In the genomic region with DNA sequence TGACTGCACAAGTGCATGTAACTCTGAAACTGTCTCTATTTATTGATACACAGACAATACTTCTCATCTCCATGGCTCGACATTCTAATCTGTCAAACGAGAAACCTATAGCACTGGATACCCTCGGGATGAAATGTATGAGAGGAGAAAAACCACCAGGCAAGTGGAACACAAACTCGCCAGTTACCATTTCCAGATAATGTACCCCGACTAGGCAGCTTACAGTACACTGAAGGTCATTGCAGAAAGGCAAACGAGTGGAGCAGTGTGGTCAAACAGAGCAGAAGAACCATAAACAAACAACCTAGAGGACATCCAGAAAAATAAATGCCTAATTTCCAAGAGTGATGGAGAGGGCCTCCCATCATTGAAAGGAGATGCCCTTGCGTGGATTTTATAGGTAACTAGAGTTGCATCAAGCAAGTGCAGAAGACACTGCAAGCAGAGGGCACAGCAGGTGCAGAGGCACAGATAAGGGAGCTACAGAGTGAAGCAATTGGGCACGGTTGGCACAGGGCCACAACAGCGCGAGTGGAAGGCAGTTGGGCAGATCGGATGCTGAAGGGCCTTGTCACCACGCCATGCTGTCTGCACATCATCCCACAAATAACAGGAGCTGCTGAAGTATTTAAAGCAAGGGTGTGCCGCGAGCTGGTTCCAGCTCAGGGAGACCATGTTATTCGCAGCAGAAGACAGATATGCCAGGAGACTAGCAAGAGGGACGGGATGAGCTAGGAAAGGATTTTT, we compare ENCODE assay signal across 10 mouse cellular contexts.
DNase-seq lines count a peak whose midpoint lies in the region; ATAC-seq and TF ChIP-seq lines count a peak whose summit lies in the region.
"Had no signal": no experiment of that assay in that cellular context is flagged by ENCODE, and none has a peak within 500 bp of the region (broad histone marks: within the 10 kb centered on the region; RNA-seq: fewer than 3 reads in every experiment).

No protein-coding gene starts in this region.

- CTCF ChIA-PET in Patski (lab: Charles Lee) = interaction anchor here (0.7 to 2.4 kb wide), 7 partner anchors 14 to 45 kb away, joined by 3 to 8 read pairs (median 3); no protein-coding TSS in a partner anchor

- DNase-seq in heart, adult 18-20 months = peak; percentile 40 to 46
- no peak for DNase-seq in Patski (ENCODE audit: low read depth, low spot score)
- DNase-seq in heart, postnatal 10 days = peak; percentile 82 to 83
- no peak for DNase-seq in urinary bladder, adult 2 months (ENCODE audit: low spot score)

- ATAC-seq in heart, embryonic 11.5 days (replicated peaks; ENCODE audit: insufficient number of reproducible peaks, low FRiP score, low TSS enrichment) = no peak; the same call in 1 of the 2 replicates
- peak; percentile 44 for ATAC-seq in Patski
- peak; percentile 89 for ATAC-seq in erythroid progenitor cell, adult 5-6 weeks (replicated peaks; ENCODE audit: low FRiP score, poor library complexity, severe bottlenecking)
- no peak for ATAC-seq in activated CD4-positive, CD25-positive, alpha-beta regulatory T cell, adult 4 months

- TF ChIP-seq CTCF in Patski (IDR thresholded peaks at IDR 0.05) = no peak

- POLR2A ChIA-PET in Patski (lab: Charles Lee) = interaction anchor here (1.1 kb wide), 1 partner anchor 13 kb away, joined by 3 read pairs; no protein-coding TSS in a partner anchor

- no peak overlapping the region for H3K9ac ChIP-seq in heart, embryonic 11.5 days (ENCODE audit: low read depth, low read length)
- H3K9ac ChIP-seq: embryonic facial prominence, embryonic 15.5 days had no signal

- H3K36me3 ChIP-seq in heart, embryonic 11.5 days (ENCODE audit: control insufficient read depth, insufficient read depth, low read length) = no peaks in the 10 kb centered on the region
- H3K36me3 ChIP-seq in megakaryocyte, embryonic 14.5 days (replicated peaks; ENCODE audit: low read length) = no peaks in the 10 kb centered on the region
- H3K36me3 ChIP-seq: embryonic facial prominence, embryonic 15.5 days had no signal

- intact Hi-C loops in heart, postnatal 10 days (cut with DNase I) = no loop called here

- H3K4me1 ChIP-seq in heart, embryonic 11.5 days (ENCODE audit: control insufficient read depth, insufficient read depth, low read length) = 0 out of 2 replicates have a peak, but pooled peaks cover 2% of the 10 kb centered on the region
- peaks cover 65% of the 10 kb centered on the region for H3K4me1 ChIP-seq in megakaryocyte, embryonic 14.5 days

- in situ Hi-C loops in Patski (cut with MboI; ENCODE audit: low pct_unique_long_range_greater_than_20kb) = no loop called here

- no peaks in the 10 kb centered on the region; the same call in 1 of the 2 replicates for H3K27me3 ChIP-seq in heart, embryonic 11.5 days (ENCODE audit: control insufficient read depth, insufficient read depth, low read length)
- no peaks in the 10 kb centered on the region for H3K27me3 ChIP-seq in Patski
- H3K27me3 ChIP-seq in megakaryocyte, embryonic 14.5 days (replicated peaks) = no peaks in the 10 kb centered on the region
- H3K27me3 ChIP-seq: CH12.LX; embryonic facial prominence, embryonic 15.5 days had no signal

- no peak overlapping the region for H3K27ac ChIP-seq in heart, embryonic 11.5 days (ENCODE audit: low read depth, low read length)
- H3K27ac ChIP-seq: embryonic facial prominence, embryonic 15.5 days had no signal

- H3K9me3 ChIP-seq in heart, embryonic 11.5 days (replicated peaks; ENCODE audit: control insufficient read depth, low read length) = no peaks in the 10 kb centered on the region
- no peaks in the 10 kb centered on the region for H3K9me3 ChIP-seq in megakaryocyte, embryonic 14.5 days
- H3K9me3 ChIP-seq: embryonic facial prominence, embryonic 15.5 days had no signal

- no peak overlapping the region for H3K4me2 ChIP-seq in heart, embryonic 11.5 days
- H3K4me2 ChIP-seq: embryonic facial prominence, embryonic 15.5 days had no signal

- H3K4me3 ChIP-seq in heart, embryonic 11.5 days (ENCODE audit: low read depth, low read length) = no peak overlapping the region
- peak overlapping the region; percentile 77 for H3K4me3 ChIP-seq in megakaryocyte, embryonic 14.5 days (replicated peaks)
- H3K4me3 ChIP-seq: embryonic facial prominence, embryonic 15.5 days had no signal

- 51% methylated on average over 16 of the region's 16 CpGs for WGBS in heart, embryonic 11.5 days (ENCODE audit: insufficient replicate concordance)

Comparison
In these comparisons a context has a peak if more than half of its experiments do, and no peak if none do; other contexts are left out.
1. DNase-seq: peak in heart, adult 18-20 months (2 of 2) and heart, postnatal 10 days (2 of 2); none in Patski (single experiment) and urinary bladder, adult 2 months (single experiment).
2. ATAC-seq: peak in Patski (single experiment) and erythroid progenitor cell, adult 5-6 weeks (single experiment); none in heart, embryonic 11.5 days (single experiment) and activated CD4-positive, CD25-positive, alpha-beta regulatory T cell, adult 4 months (single experiment).